Mouse (Mus musculus): Measurements from ENCODE around the gene Pth. TPM values are rescaled to one million over a fixed set of nuclear protein-coding genes. Genes with fewer than 3 reads are reported as not detected.
A peak's percentile ranks its signal among the peaks of the same experiment; 100 is the strongest.

The Pth gene
- polyA plus RNA-seq (2017; shearing (Covaris generic)), result not detected

- no peak for ATAC-seq
These were observed at the start of gene Pth for GRCm38 (mm10) chr7:113388470-113388869. TSS of gene Pth (minus strand) at chr7:113388570.

GRCm38 (mm10) chr7:113436312-113436711, 47.9 kb upstream of the Pth start:
- no peak for ATAC-seq

GRCm38 (mm10) chr7:113434286-113434685, 45.9 kb upstream of the Pth start:
- ATAC-seq, result no peak

GRCm38 (mm10) chr7:113433451-113433850, 45.1 kb upstream of the Pth start:
- ATAC-seq, result no peak

GRCm38 (mm10) chr7:113432891-113433290, 44.5 kb upstream of the Pth start:
- ATAC-seq, result no peak

GRCm38 (mm10) chr7:113420771-113421170, 32.4 kb upstream of the Pth start:
- no peak for ATAC-seq

GRCm38 (mm10) chr7:113419070-113419782, 30.9 kb upstream of the Pth start:
- ATAC-seq, result peak; percentile 98

GRCm38 (mm10) chr7:113416536-113416935, 28.2 kb upstream of the Pth start:
- ATAC-seq, result no peak

GRCm38 (mm10) chr7:113415256-113415655, 26.9 kb upstream of the Pth start:
- ATAC-seq, result no peak

- ATAC-seq, result no peak
These were observed 20.3 kb upstream of the Pth start for GRCm38 (mm10) chr7:113408712-113409111.

- no peak for ATAC-seq
These were observed 9.7 kb upstream of the Pth start for GRCm38 (mm10) chr7:113398083-113398482.

- no peak for ATAC-seq
These were observed 8.3 kb upstream of the Pth start for GRCm38 (mm10) chr7:113396661-113397060.

- ATAC-seq, result no peak
These were observed 3.2 kb upstream of the Pth start for GRCm38 (mm10) chr7:113391619-113392018.

GRCm38 (mm10) chr7:113377875-113378658, 10.3 kb downstream of the Pth start:
- peak; percentile 99 for ATAC-seq

GRCm38 (mm10) chr7:113372682-113373081, 15.7 kb downstream of the Pth start:
- no peak for ATAC-seq

- peak; percentile 63 for ATAC-seq
These were observed 18.6 kb downstream of the Pth start for GRCm38 (mm10) chr7:113369620-113370340.

- peak; percentile 94 for ATAC-seq
These were observed 19.4 kb downstream of the Pth start, which contains the start of gene Btbd10 for GRCm38 (mm10) chr7:113368746-113369619. TSS of gene Btbd10 (minus strand) at chr7:113369392.

GRCm38 (mm10) chr7:113367440-113367839, 20.9 kb downstream of the Pth start:
- no peak for ATAC-seq

- ATAC-seq, result no peak
These were observed 39.3 kb downstream of the Pth start for GRCm38 (mm10) chr7:113349089-113349488.

- ATAC-seq, result no peak
These were observed 40.7 kb downstream of the Pth start for GRCm38 (mm10) chr7:113347694-113348093.

GRCm38 (mm10) chr7:113347271-113347670, 41.1 kb downstream of the Pth start:
- no peak for ATAC-seq

Measured in inflammation-experienced regulatory T-cells, adult 6 months (primary cell).